Mouse (Mus musculus) monocyte, adult 2 months (primary cell): ENCODE data around the gene Krtcap3.

ENCODE experiments used
- DNase-seq, 2 experiments: peaks; one replicate each; pipeline ENCODE4 v3.0.0; 2022; ENCODE audit warnings: low spot score in 2 of 2, low read depth in 1 of 2

Gene Krtcap3

GRCm38 (mm10) chr5:31252795-31253545 lies 1.5 kb downstream of the Krtcap3 start:
- DNase-seq: no peak

GRCm38 (mm10) chr5:31253806-31254205 lies 2.3 kb downstream of the Krtcap3 start:
- DNase-seq: no peak

DNA sequence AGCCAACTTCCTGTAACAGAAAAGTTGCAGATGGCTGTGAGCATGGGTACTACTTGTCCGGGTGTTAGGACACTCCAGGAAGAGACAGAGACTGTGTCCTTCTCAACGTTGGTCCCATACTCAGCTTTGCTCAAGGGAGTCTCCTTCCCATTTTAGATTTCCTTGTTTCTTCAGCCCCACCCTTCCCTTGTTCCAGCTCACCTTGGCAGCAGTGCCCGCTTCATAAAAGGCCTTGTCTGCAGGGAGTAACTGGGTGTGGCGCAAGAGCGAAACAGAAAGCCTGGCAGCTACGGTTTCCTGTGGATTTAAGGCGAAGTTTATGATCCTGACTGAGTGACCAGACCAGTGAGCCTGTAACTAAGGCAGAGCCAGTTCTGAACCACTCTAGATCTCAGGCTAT lies 3.0 kb downstream of the Krtcap3 start:
- DNase-seq: no peak

- DNase-seq: no peak
Observed at GRCm38 (mm10) chr5:31254901-31255300, 3.4 kb downstream of the Krtcap3 start.

- DNase-seq: no peak
Observed at GRCm38 (mm10) chr5:31255381-31255780, 3.9 kb downstream of the Krtcap3 start.

GRCm38 (mm10) chr5:31255971-31256370 lies 4.5 kb downstream of the Krtcap3 start:
- no peak for DNase-seq

GRCm38 (mm10) chr5:31257616-31258015 lies 6.1 kb downstream of the Krtcap3 start:
- DNase-seq: no peak

GRCm38 (mm10) chr5:31266101-31266500 lies 14.6 kb downstream of the Krtcap3 start:
- DNase-seq: no peak

GRCm38 (mm10) chr5:31267686-31268085 lies 16.2 kb downstream of the Krtcap3 start:
- DNase-seq: no peak

DNA sequence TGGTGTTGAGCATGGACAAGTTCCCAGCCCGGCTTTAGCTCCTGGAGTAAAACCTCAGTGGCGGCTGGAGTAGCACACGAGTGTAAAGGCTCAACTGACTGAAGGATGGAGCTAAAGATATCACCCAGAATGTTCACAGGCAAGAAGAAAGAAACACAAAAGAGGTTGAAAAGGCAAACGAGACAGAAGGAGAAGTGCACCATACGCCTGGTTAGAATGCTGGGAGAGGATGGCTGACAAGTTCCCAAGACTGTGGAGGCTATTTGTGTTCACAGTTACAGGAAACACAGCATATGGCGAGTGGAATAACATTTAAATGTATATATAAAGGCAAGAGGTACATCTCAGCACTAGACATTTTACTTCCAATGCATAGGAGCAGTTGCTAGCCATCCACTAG lies 21.5 kb downstream of the Krtcap3 start:
- no peak for DNase-seq

DNA sequence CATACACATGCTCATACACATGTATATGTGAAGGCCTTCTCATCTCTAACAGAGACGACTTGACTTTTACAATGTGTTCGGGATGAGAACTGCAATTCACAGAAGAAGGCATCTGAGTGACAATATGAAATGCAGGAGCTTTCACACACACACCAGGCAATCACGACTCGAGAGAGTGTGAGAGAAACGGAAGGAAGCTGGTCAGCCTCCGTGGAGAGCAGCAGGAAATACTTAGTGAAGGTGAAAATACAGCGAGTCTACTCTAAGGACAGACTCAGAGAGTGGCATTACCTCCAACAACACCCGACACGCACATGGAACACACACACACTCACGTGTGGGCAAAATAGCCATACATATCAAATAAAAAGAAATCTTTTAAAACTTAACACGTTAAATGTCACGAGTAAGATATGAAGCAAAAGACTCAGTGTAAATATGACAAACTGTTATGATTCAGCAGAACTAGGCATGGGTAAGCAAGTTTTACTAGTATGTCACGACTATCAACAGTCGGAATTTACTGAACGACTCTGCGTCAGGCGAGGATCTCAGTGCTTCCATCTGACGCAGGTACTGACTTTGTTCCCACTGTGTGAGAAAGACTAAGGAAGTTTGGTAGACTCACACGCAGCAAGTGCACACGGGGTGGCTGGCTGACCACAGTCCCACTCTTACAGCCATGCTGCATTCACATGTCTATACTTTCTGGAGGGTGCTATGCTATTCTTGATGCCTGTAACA lies 27.9 kb downstream of the Krtcap3 start:
- no peak for DNase-seq

- DNase-seq: no peak
Observed at GRCm38 (mm10) chr5:31288225-31288624, 36.7 kb downstream of the Krtcap3 start.

DNA sequence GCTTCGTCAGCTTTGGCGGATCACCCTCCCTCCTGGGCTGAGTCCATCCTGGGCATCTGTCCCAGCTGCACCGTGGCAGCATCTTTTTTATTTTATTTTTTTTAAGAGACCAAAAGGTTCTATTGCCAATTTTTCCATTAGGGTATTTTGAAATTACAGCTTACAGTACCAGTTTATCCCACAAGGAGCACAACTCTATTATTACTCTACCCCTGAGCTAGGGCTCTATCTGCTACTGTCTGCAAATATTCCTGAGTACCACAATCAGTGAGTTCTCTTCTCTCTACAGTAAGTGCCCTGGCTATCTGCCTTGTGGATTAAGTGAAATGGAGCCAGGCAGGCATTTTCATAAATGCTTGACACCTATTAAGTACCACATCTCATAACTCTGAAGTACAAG lies 37.2 kb downstream of the Krtcap3 start:
- no peak for DNase-seq

GRCm38 (mm10) chr5:31289626-31290230 lies 38.2 kb downstream of the Krtcap3 start:
- DNase-seq: no peak

DNA sequence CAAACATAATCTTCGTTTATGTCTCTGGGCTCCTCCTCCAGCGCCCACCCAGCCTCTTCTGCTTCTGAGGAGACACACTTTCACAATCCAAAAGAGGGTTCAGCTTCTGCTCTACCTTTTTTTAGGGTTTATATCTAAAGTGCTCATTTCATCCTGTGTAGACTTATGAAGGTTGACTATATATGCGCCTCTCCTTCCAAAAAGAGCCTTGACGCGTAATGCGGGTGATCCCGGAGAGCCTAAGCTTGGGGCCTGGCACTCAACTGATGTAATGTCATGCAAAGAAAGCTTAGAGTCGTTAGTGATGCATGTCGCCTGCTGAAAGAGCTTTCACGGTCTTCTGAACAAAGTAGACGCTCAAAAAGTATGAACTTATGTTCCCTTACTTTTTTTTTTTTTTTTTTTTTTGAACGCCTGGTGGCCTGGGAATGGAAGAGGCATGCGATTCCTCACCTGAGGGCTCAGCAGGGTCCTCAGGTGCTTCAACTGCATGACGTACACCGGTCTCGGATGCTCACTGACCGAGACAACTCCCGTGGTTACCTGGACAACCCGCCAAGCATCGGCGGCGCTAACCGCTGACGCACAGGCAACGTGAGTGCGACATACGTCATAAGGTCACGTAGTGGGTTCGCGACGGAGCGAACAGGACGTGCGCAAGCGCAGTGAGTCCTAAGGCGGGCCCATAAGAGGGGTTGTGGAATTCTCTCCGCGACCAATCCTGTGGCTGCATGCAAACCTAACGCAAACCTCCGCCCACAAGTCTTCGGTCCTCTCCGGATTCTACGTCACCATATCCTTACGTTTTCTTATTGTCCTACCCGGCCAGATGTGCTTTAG lies 39.2 kb downstream of the Krtcap3 start, which contains the start of gene Ift172:
Gene Ift172 (minus strand): TSS at position 596 of the 840 bp plus-strand sequence.
- peak; percentile 87 to 93 for DNase-seq

DNA sequence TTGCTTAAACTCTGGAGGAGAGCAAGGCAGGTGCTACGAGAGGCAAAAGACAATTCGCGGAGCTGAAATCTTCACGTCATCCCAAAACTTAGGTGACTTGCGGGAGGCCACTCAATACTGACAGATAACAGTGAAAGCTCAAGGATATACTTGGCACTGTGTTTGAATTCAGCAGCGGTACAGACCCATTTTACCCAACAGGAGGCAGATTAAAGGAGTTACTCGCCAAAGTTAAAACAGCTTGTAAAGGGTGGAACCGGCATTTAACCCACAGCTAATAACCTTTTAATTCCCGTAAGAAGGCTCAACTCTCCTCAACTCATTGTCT lies 39.8 kb downstream of the Krtcap3 start:
- DNase-seq: no peak

GRCm38 (mm10) chr5:31294964-31295605 lies 43.6 kb downstream of the Krtcap3 start:
- DNase-seq: no peak

GRCm38 (mm10) chr5:31295606-31296141 lies 44.2 kb downstream of the Krtcap3 start, which contains the start of gene Fndc4:
Fndc4 (minus strand) TSS chr5:31296080.
- DNase-seq: no peak

DNA sequence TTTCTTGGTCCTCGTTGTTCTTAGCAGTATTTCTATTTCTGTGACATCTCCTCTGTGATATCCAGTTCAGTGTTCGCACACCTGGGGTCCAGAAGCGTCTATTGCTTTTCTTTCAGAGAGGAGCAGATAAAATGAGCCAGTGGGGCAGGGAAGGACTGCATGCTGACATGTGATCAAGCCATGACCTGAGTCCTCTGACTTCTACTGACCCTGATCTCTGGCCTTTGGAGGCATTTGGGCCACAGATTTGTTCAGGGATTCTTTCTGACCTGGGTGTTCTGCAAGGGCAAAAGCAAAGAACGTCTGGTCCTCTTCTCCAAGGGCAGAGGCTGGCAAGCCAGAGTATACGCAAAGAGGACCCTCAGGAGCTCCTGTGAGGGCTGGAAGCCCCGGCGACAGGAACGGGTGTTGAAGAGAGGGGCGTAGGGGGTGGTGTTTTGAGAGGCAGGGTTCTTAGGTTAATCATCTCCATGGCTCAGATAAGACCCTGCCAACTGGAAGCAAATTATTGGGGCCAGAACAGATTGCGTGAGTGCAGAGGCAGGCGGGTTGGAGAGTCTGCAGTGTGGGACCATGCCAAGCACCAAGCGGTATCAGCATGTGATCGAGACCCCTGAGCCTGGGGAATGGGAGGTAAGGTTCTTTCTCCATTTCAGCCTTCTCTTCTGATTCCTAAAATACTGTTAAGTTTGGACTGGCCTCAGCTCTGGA lies 45.7 kb downstream of the Krtcap3 start, which contains the start of gene Gckr:
Gene Gckr (plus strand): TSS at position 397 of the 711 bp plus-strand sequence.
- no peak for DNase-seq

- no peak for DNase-seq
Observed at GRCm38 (mm10) chr5:31297981-31298380, 46.5 kb downstream of the Krtcap3 start.
